Mouse (Mus musculus) embryonic stem cell, embryonic (primary cell): ENCODE results near the gene Tcaim.
"Not testable (repeated sequence)": the region's sequence is repeated elsewhere in the genome, so short reads cannot be mapped to it uniquely, and the experiment has no call there.

ENCODE experiments used
- CTCF ChIA-PET, 4 experiments: fragments of 300-600 bp in 2 of 4; fragments of 350-600 bp in 2 of 4; sonication (Branson Sonifier 250); formaldehyde crosslinking; loops; one replicate each; lab custom pipeline; 2022; ENCODE audit warnings: inconsistent platforms in 2 of 4; lab: Charles Lee
- POLR2A ChIA-PET, 4 experiments: fragments of 300-600 bp in 2 of 4; fragments of 350-600 bp in 2 of 4; sonication (Branson Sonifier 250); formaldehyde crosslinking; loops; one replicate each; lab custom pipeline; 2022; ENCODE audit warnings: antibody characterized with exemption in 4 of 4, inconsistent platforms in 1 of 4; lab: Charles Lee

The Tcaim gene

DNA sequence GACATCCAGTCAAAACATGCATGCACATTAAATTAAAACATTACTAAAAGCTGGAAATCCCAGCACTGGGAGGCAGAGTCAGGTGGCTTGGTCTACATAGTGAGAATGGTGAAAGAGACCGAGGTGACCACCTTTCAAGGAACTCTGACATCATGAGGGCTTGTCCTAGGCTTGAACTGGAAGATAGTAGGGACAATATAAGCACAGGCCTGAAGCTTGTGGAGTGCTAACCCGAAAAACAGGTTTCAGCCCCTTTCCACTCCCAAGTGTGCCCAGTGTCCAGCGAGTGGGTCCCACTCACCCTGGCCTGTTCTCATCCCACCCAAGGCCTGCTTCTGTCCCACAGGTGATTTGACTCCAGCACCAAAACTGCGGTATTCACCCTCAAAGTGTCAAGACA lies 31.9 kb downstream of the Tcaim start:
- CTCF ChIA-PET = interaction anchor here (0.6 to 2.3 kb wide), 20 partner anchors 9 to 1387 kb away, joined by 3 to 14 read pairs (median 5); partner anchors contain the start of genes Tcaim (in 2 of the 4), Zfp445 (in 2 of the 4) and Zkscan7 (in 1 of the 4)
- POLR2A ChIA-PET = interaction anchor here in 3 of 4 experiments (0.8 to 2.3 kb wide), 19 partner anchors 9 to 276 kb away, joined by 3 to 17 read pairs (median 4); partner anchors contain the start of genes Zfp445 (in 3 of the 3), Exosc7 (in 1 of the 3), Tcaim (in 1 of the 3) and Zdhhc3 (in 1 of the 3)

DNA sequence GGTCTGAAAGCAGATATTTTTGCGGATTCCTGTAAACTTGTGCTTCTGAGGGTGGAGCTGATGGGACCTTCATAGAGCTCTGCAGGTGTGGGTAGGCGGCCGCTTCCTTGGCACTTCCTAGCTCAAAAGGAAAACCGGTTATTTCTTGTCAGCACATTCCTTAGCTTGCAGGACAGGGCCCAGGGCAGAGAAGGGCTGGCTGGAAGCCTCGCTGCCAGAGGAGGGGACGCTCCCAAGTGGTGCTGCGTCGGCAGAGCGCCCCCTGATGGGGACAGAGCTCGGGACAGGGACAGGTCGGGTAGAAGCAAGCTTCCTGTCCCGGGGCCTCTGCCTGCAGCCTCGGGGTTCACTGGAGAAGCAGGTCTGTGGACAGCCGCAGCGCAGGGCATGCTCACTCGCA lies 32.3 kb downstream of the Tcaim start:
- ChIA-PET CTCF (interaction anchor here (0.5 to 2.3 kb wide), 25 partner anchors 8 to 1388 kb away, joined by 3 to 14 read pairs (median 4); partner anchors contain the start of genes Tcaim (in 2 of the 4), Zfp445 (in 2 of the 4) and Zkscan7 (in 1 of the 4)), POLR2A (interaction anchor here in 3 of 4 experiments (0.6 to 2.3 kb wide), 22 partner anchors 9 to 275 kb away, joined by 3 to 17 read pairs (median 4); partner anchors contain the start of genes Zfp445 (in 3 of the 3), Exosc7 (in 1 of the 3), Tcaim (in 1 of the 3) and Zdhhc3 (in 1 of the 3))

DNA sequence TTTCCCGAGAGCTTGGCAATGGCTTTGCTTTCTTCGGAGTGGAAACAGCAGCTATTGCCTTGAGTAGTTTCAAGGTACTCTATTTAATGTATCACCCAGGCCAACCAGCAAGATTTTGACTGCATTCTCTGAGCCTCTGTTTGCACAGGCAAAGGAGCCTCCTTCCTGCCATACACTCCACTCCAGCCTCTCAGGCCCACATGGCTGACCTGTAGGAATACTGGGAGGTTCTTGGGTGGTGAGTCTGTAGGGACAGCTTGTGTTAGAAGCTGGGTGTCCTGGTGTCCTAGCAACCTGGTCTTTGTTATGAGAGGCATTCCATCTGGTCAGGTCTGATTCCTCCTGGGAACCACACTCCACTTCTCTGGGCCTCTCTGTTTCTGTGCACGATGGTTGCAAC lies 38.4 kb downstream of the Tcaim start, which contains the start of gene Gm35549:
TSS of gene Gm35549 (minus strand) at position 276 of the 400 bp plus-strand sequence.
- CTCF ChIA-PET = no interaction called here
- POLR2A ChIA-PET = interaction anchor here in 1 of 4 experiments (1.2 kb wide), 1 partner anchor 13 kb away, joined by 4 read pairs; no protein-coding TSS in a partner anchor

DNA sequence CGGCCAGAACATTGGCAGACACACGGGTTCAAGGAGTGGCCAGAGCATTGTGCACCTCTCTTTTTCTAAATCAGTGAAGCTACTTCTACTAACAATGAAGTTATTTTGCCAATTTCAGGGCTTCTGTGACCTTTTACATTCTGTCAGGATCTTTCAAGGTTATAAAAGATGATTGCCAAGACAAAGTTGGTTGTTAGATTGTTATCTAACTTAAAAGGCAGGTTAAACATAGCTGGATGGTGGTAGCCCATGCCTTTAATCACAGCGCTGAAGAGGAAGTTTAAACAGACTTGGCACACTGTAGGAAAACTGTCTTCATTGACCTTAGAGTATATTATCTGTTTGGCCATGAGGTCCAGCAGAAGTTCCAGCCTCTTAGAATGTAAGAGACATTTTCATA lies 40.3 kb downstream of the Tcaim start:
- POLR2A ChIA-PET = interaction anchor here in 1 of 4 experiments (1.3 to 1.8 kb wide), 2 partner anchors 20 to 45 kb away, joined by 4 to 8 read pairs; partner anchors contain the start of gene Zfp445
- CTCF ChIA-PET = interaction anchor here in 2 of 4 experiments (0.7 to 1.7 kb wide), 2 partner anchors 8 to 311 kb away, joined by 6 to 14 read pairs; no protein-coding TSS in a partner anchor

GRCm38 (mm10) chr9:122846156-122846555 lies 40.8 kb downstream of the Tcaim start:
- CTCF ChIA-PET = interaction anchor here in 3 of 4 experiments (0.7 to 1.7 kb wide), 3 partner anchors 8 to 310 kb away, joined by 6 to 14 read pairs (median 8); partner anchors contain the start of gene Tcaim (in 1 of the 3)
- POLR2A ChIA-PET = interaction anchor here in 2 of 4 experiments (0.9 to 1.8 kb wide), 4 partner anchors 8 to 44 kb away, joined by 3 to 8 read pairs (median 4); partner anchors contain the start of gene Zfp445 (in 1 of the 2)

GRCm38 (mm10) chr9:122847811-122848311 lies 42.5 kb downstream of the Tcaim start:
- POLR2A ChIA-PET = interaction anchor here in 1 of 4 experiments (1.4 kb wide), 1 partner anchor 9 kb away, joined by 3 read pairs; no protein-coding TSS in a partner anchor
- CTCF ChIA-PET = not testable (repeated sequence)

- CTCF ChIA-PET = no interaction called here
- POLR2A ChIA-PET = interaction anchor here in 2 of 4 experiments (0.9 to 1.3 kb wide), 3 partner anchors 8 to 17 kb away, joined by 3 to 6 read pairs (median 4); no protein-coding TSS in a partner anchor
Measured at GRCm38 (mm10) chr9:122854526-122854925, 49.2 kb downstream of the Tcaim start.

GRCm38 (mm10) chr9:122855141-122855540 lies 49.8 kb downstream of the Tcaim start:
- CTCF ChIA-PET = not testable (repeated sequence)
- POLR2A ChIA-PET = interaction anchor here in 2 of 4 experiments (0.9 to 1.3 kb wide), 2 partner anchors 7 to 17 kb away, joined by 3 to 6 read pairs; no protein-coding TSS in a partner anchor

DNA sequence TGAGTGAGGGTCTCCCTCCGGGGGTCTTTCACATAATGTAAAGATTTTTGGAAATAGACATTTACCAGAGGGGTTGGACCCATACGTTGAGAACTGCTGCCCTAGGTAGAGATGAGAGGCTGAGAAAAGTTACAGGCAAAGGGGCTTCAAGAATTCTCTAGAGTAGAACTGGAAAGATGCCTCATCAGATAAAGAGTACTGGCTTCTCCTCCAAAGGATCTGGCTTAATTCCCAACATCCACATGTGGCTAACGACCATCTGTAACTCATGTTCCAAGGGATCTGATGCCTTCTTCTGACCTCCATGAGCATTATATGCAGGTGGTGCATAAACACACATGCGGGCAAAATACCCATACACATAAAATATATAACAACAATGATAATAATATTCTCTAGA lies 50.3 kb downstream of the Tcaim start:
- POLR2A ChIA-PET = interaction anchor here in 1 of 4 experiments (1.1 kb wide), 1 partner anchor 77 kb away, joined by 5 read pairs; no protein-coding TSS in a partner anchor

GRCm38 (mm10) chr9:122856716-122857115 lies 51.4 kb downstream of the Tcaim start:
- CTCF ChIA-PET = interaction anchor here in 1 of 4 experiments (1.6 kb wide), 1 partner anchor 19 kb away, joined by 7 read pairs; no protein-coding TSS in a partner anchor
- POLR2A ChIA-PET = interaction anchor here in 2 of 4 experiments (0.6 to 1.4 kb wide), 7 partner anchors 9 to 79 kb away, joined by 3 to 5 read pairs (median 3); no protein-coding TSS in a partner anchor

More for the DNA sequence above, 50.3 kb downstream of the Tcaim start:
- CTCF ChIA-PET = interaction anchor here in 1 of 4 experiments (1.6 kb wide), 1 partner anchor 18 kb away, joined by 7 read pairs; no protein-coding TSS in a partner anchor

DNA sequence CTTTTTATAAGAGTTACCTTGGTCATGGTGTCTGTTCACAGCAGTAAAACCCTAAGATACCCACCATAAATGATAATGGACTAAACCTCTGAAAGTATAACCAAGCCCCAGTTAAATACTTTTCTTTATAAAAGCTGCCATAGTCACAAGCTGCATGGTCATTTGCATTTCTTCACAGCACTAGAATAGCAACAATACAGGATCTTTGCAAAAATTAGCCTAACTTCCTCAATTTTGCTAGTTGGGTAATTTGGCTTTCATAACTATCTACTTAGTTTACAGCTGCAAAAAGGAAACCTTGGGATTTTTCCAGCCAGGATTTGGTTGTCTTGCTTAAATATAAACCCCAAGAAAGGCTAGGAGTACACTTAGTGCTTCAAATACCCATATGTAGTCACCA lies 55.4 kb downstream of the Tcaim start:
- ChIA-PET CTCF (interaction anchor here in 1 of 4 experiments (0.6 kb wide), 1 partner anchor 506 kb away, joined by 3 read pairs; the partner anchor contains the start of gene Lars2), POLR2A (interaction anchor here in 1 of 4 experiments (0.7 to 1.3 kb wide), 2 partner anchors 11 to 23 kb away, joined by 4 to 5 read pairs; no protein-coding TSS in a partner anchor)

DNA sequence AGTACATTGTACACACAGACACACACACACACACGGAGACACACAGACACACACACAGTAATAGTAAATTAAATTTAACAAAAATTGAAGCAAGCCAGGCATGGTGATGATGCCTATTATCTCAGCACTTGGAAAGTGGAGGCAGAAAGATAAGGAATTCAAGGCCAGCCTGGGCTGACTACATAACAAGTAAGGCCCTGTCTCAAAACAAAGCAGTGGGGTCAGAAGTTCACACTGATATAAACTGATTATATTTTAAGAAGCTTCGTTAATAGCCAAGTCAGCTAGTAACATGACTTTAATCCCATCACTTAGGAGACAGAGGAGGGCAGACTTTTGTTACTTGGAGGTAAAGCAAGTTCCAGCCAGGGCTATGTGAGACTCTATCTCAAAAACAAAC lies 58.4 kb downstream of the Tcaim start:
- POLR2A ChIA-PET = interaction anchor here in 2 of 4 experiments (0.6 to 0.9 kb wide), 2 partner anchors 10 to 98 kb away, joined by 3 to 7 read pairs; no protein-coding TSS in a partner anchor
- CTCF ChIA-PET = no interaction called here

DNA sequence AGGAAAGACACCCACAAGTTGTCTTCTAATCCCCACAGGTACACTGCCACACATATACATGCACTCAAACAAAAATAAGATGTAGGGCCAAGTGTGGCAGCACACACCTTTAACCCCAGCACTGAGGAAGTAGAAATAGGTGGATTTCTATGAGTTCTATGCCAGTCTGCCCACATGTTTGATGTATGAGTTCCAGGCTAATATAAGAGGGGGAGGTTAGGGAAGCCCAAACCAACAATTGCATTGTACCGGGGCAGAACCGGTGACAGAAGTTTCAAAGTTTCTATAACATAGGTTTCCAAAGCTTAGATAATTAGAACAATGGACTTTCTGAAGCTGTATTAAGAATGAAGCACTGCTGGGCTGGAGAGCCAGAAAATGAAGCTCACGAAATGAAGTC lies 59.5 kb downstream of the Tcaim start:
- CTCF ChIA-PET = interaction anchor here in 2 of 4 experiments (1.5 to 1.6 kb wide), 2 partner anchors 27 kb away, joined by 6 to 9 read pairs; no protein-coding TSS in a partner anchor
- POLR2A ChIA-PET = interaction anchor here (0.6 to 1.8 kb wide), 29 partner anchors 8 to 1043 kb away, joined by 3 to 13 read pairs (median 4); partner anchors contain the start of gene Tcaim (in 3 of the 4)

GRCm38 (mm10) chr9:122865697-122866166 lies 60.4 kb downstream of the Tcaim start, which contains the start of gene Zfp445:
TSS of gene Zfp445 (minus strand) at chr9:122866006.
- POLR2A ChIA-PET = interaction anchor here (0.6 to 1.8 kb wide), 34 partner anchors 9 to 1044 kb away, joined by 3 to 13 read pairs (median 4); partner anchors contain the start of gene Tcaim (in 3 of the 4)
- CTCF ChIA-PET = interaction anchor here in 3 of 4 experiments (0.6 to 1.6 kb wide), 3 partner anchors 28 to 556 kb away, joined by 4 to 9 read pairs (median 6); no protein-coding TSS in a partner anchor

DNA sequence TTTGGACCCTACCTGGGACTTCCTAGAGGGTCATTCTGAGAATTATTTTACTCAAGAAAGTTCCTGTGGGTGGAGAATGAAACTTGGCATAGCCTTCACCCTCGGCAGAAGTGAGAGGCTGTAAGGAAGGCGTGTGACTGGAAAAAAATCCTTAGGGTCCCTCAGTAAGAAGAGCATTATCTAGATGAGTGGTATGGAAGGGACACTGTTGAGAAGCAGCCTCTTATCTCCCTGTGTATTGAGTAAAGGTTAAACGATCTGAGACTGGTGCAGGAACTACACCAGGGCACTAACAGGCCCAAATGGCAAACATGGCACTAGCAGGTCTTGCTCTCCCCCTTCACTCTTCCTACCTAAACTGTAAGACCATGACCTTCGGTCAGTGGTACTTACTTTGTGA lies 60.9 kb downstream of the Tcaim start:
- CTCF ChIA-PET = interaction anchor here in 3 of 4 experiments (0.6 to 1.6 kb wide), 3 partner anchors 28 to 556 kb away, joined by 4 to 9 read pairs (median 6); no protein-coding TSS in a partner anchor
- POLR2A ChIA-PET = interaction anchor here (0.6 to 1.8 kb wide), 12 partner anchors 15 to 555 kb away, joined by 3 to 13 read pairs (median 4); partner anchors contain the start of gene Tcaim (in 1 of the 4)

DNA sequence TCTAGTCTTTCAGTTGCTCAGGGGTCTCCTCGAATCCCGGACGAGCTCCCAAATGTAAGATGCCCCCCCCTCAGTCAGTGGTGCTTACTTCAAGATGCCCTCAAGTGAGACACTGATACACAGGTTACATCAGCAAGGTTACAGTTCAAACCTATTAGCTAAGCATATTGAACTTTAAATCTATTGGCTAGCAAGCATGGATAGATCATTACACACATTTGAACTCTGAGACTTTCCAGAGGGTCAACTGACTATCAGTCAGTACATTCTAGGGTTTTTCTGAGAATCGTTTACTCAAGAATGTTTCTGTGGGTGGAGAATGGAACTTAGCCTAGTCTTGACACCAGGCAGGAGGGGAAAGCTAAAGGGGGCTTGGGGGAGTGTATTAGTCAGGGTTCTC lies 67.3 kb downstream of the Tcaim start:
- ChIA-PET POLR2A (interaction anchor here in 1 of 4 experiments (0.6 kb wide), 1 partner anchor 30 kb away, joined by 3 read pairs; no protein-coding TSS in a partner anchor), CTCF (no interaction called here)

GRCm38 (mm10) chr9:122874653-122875052 lies 69.3 kb downstream of the Tcaim start:
- ChIA-PET CTCF (no interaction called here), POLR2A (interaction anchor here in 1 of 4 experiments (0.6 kb wide), 1 partner anchor 18 kb away, joined by 3 read pairs; no protein-coding TSS in a partner anchor)
